Mouse (Mus musculus): ENCODE data around the gene Gm5934. TPM values are rescaled to one million over a fixed set of nuclear protein-coding genes. Genes with fewer than 3 reads are reported as not detected.
"Not testable (repeated sequence)": the region's sequence is repeated elsewhere in the genome, so short reads cannot be mapped to it uniquely, and the experiment has no call there.

Gm5934 gene
- total RNA-seq (2012; rRNA removed) (not detected in 2 replicates), polyA plus RNA-seq (2012; ENCODE audit: insufficient read depth in 1 of 2, insufficient read length in 2 of 2, low read depth in 1 of 2, low replicate concordance in 2 of 2, missing spikeins in 1 of 2) (not detected)

- H3K4me3 ChIP-seq (ENCODE audit: control insufficient read depth in 1 of 2, insufficient read depth in 1 of 2, low read depth in 2 of 2, low read length in 2 of 2); DNase-seq (ENCODE audit: low read depth, low spot score); H3K9ac ChIP-seq (ENCODE audit: control insufficient read depth, low read depth, low read length, poor library complexity, severe bottlenecking); H3K79me2 ChIP-seq (ENCODE audit: control insufficient read depth, insufficient read depth, low read length, poor library complexity); H3K36me3 ChIP-seq (ENCODE audit: control insufficient read depth in 1 of 2, insufficient read depth in 2 of 2, low read length in 2 of 2); H3K4me1 ChIP-seq (ENCODE audit: control insufficient read depth in 1 of 2, insufficient read depth in 2 of 2, low read length in 2 of 2); H3K9me3 ChIP-seq (replicated peaks; ENCODE audit: insufficient read depth, low read length); H3K27ac ChIP-seq (ENCODE audit: control insufficient read depth, low read depth, low read length); H3K27me3 ChIP-seq (ENCODE audit: control insufficient read depth in 1 of 2, insufficient read depth in 2 of 2, low read length in 2 of 2): not testable (repeated sequence)
These were observed at the start of gene Gm5934 for GRCm38 (mm10) chrX:24500660-24501059. Gene Gm5934, minus strand, starts transcription at chrX:24500760.

Other genes with a start within 250 kb of the Gm5934 start
- not detected in 2 replicates for gene Gm4297, start 74.1 kb upstream of the Gm5934 start, total RNA-seq (2012; rRNA removed)
- gene Gm4297, start 74.1 kb upstream of the Gm5934 start, polyA plus RNA-seq (2012; ENCODE audit: insufficient read depth in 1 of 2, insufficient read length in 2 of 2, low read depth in 1 of 2, low replicate concordance in 2 of 2, missing spikeins in 1 of 2), result not detected

All from MEL (cell line).